Mouse (Mus musculus) neural tube, postnatal 0 days (tissue): ENCODE data around the gene Parvg. TPM values are rescaled to one million over a fixed set of nuclear protein-coding genes. Genes with fewer than 3 reads are reported as not detected.

Experiments
- polyA plus RNA-seq: library from polyadenylated mRNA; unstranded; fragments of >200 nt; fragmentation: Nextera tagmentation; extraction: Ambion mirVana; gene quantifications from 2 replicates; pipeline ENCODE4 v1.2.1, GENCODE M21; 2015

The Parvg gene
- polyA plus RNA-seq, result 1.6 and 3.3 TPM in 2 replicates

GRCm38 (mm10) chr15:84323966-84324869 lies at the start of gene Parvg:
Gene Parvg, plus strand, starts transcription at chr15:84324026.

Other genes starting within 250 kb of the Parvg start
- gene Sult4a1, start 218.3 kb upstream of the Parvg start, polyA plus RNA-seq, result 174 and 177 TPM in 2 replicates
- gene Pnpla5, start 200.9 kb upstream of the Parvg start, polyA plus RNA-seq, result not detected in 2 replicates
- 5.5 and 7.4 TPM in 2 replicates for gene Pnpla3, start 156.2 kb upstream of the Parvg start, polyA plus RNA-seq
- 83.2 and 84.9 TPM in 2 replicates for gene Samm50, start 131.8 kb upstream of the Parvg start, polyA plus RNA-seq
- 6.7 and 7.7 TPM in 2 replicates for gene Parvb, start 92.0 kb upstream of the Parvg start, polyA plus RNA-seq
- gene Shisal1, start 123.1 kb downstream of the Parvg start, polyA plus RNA-seq, result 8.1 and 9.7 TPM in 2 replicates
- gene Rtl6, start 233.8 kb downstream of the Parvg start, polyA plus RNA-seq, result 33.1 and 37.0 TPM in 2 replicates